Mouse (Mus musculus): ENCODE data around the gene Fam136a.

Fam136a gene

GRCm38 (mm10) chr6:86356956-86357355 is 8.5 kb upstream of the Fam136a start:
- H3K4me3 ChIP-seq (replicated peaks; ENCODE audit: low read length): no peak overlapping the region
- TF ChIP-seq POU5F1 (IDR thresholded peaks at IDR 0.05; ENCODE audit: borderline replicate concordance, low read length) (no peak), NANOG (IDR thresholded peaks at IDR 0.05; ENCODE audit: borderline replicate concordance, low read length) (no peak), CTCF (conservative IDR thresholded peaks at IDR 0.05; ENCODE audit: low read length) (no peak)

DNA sequence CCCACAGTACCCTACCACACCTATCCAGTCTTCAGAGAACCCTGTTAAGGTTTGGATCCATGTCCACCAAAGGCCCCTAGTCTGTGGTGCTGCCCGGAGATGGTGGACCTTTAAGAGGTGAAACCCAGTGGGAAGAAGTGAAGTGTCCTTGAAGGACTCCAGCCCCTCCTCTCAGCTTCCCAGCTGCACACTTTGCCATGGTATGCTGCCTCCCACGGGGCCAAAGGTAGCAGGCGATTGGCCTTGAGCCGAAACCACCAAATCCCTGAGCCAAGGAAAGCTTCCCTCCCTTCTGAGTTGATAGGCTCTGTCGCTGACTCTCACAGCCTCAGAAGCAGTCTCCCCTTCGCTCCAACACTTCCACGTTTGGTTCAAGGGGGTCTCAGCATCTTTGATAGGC is 4.8 kb upstream of the Fam136a start:
- TF ChIP-seq NANOG (IDR thresholded peaks at IDR 0.05; ENCODE audit: borderline replicate concordance, low read length): no peak
- TF ChIP-seq CTCF (conservative IDR thresholded peaks at IDR 0.05; ENCODE audit: low read length): no peak
- TF ChIP-seq POU5F1 (IDR thresholded peaks at IDR 0.05; ENCODE audit: borderline replicate concordance, low read length): no peak
- no peak overlapping the region for H3K4me3 ChIP-seq (replicated peaks; ENCODE audit: low read length)
- no peaks in the 10 kb centered on the region for H3K9me3 ChIP-seq (ENCODE audit: low read length)
- H3K27me3 ChIP-seq (ENCODE audit: insufficient read depth, low read length): peaks cover 3% of the 10 kb centered on the region
- H3K36me3 ChIP-seq (ENCODE audit: insufficient read depth, low read length): no peaks in the 10 kb centered on the region
- H3K4me1 ChIP-seq (replicated peaks; ENCODE audit: low read depth, low read length): peaks cover 20% of the 10 kb centered on the region

More at GRCm38 (mm10) chr6:86356956-86357355, 8.5 kb upstream of the Fam136a start:
- Histone ChIP-seq H3K4me1 (replicated peaks; ENCODE audit: low read depth, low read length) (peaks cover 6% of the 10 kb centered on the region), H3K9me3 (ENCODE audit: low read length) (no peaks in the 10 kb centered on the region), H3K27me3 (ENCODE audit: insufficient read depth, low read length) (no peaks in the 10 kb centered on the region), H3K36me3 (ENCODE audit: insufficient read depth, low read length) (no peaks in the 10 kb centered on the region)

GRCm38 (mm10) chr6:86361373-86361772 is 4.1 kb upstream of the Fam136a start:
- peaks cover 21% of the 10 kb centered on the region for H3K4me1 ChIP-seq (replicated peaks; ENCODE audit: low read depth, low read length)
- peaks cover 3% of the 10 kb centered on the region for H3K27me3 ChIP-seq (ENCODE audit: insufficient read depth, low read length)
- H3K4me3 ChIP-seq (replicated peaks; ENCODE audit: low read length): no peak overlapping the region
- TF ChIP-seq CTCF (conservative IDR thresholded peaks at IDR 0.05; ENCODE audit: low read length): peak; percentile 99
- TF ChIP-seq POU5F1 (IDR thresholded peaks at IDR 0.05; ENCODE audit: borderline replicate concordance, low read length): no peak
- TF ChIP-seq NANOG (IDR thresholded peaks at IDR 0.05; ENCODE audit: borderline replicate concordance, low read length): no peak
- no peaks in the 10 kb centered on the region for H3K36me3 ChIP-seq (ENCODE audit: insufficient read depth, low read length)
- H3K9me3 ChIP-seq (ENCODE audit: low read length): no peaks in the 10 kb centered on the region

DNA sequence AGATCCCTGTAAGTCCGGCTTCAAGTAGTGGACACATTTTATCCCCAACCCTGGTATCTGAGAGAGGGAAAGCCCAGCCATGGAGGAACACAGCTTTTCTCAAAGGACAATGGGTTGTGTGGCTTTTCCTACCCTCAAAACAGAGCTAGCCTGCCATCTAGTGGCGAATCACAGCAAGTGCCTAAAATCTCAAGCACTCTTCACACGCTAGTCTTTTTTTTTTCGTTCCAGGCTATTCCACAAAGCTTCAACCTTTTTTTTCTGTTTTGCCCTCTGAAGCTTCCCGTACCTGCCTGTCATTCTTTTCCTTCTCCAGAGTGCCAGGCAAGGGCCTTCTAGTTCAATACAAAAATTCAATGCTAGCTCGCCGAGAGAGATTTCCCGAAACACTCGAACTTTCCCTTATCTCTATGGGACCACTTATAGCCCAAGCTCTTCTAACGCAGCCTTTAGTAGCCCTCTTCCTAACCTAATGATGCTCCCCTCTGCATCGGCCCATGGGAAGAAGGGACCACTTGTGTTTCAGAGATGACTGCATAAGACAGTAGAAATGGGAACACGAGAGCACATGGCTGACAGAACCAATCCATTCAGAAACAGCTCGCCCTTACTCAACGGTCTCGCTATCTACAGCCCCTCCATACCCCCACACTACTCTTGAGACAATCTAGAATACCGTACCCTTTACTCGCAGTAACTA is 854 bp upstream of the Fam136a start:
- Histone ChIP-seq H3K9me3 (ENCODE audit: low read length) (no peaks in the 10 kb centered on the region), H3K27me3 (ENCODE audit: insufficient read depth, low read length) (peaks cover 3% of the 10 kb centered on the region), H3K4me3 (replicated peaks; ENCODE audit: low read length) (peak overlapping the region; percentile 57), H3K4me1 (replicated peaks; ENCODE audit: low read depth, low read length) (peaks cover 43% of the 10 kb centered on the region), H3K36me3 (ENCODE audit: insufficient read depth, low read length) (peaks cover 32% of the 10 kb centered on the region)
- TF ChIP-seq CTCF (conservative IDR thresholded peaks at IDR 0.05; ENCODE audit: low read length) (peak; percentile 85), POU5F1 (IDR thresholded peaks at IDR 0.05; ENCODE audit: borderline replicate concordance, low read length) (no peak), NANOG (IDR thresholded peaks at IDR 0.05; ENCODE audit: borderline replicate concordance, low read length) (no peak)

- Histone ChIP-seq H3K4me1 (replicated peaks; ENCODE audit: low read depth, low read length) (peaks cover 46% of the 10 kb centered on the region), H3K9me3 (ENCODE audit: low read length) (no peaks in the 10 kb centered on the region), H3K4me3 (replicated peaks; ENCODE audit: low read length) (peak overlapping the region; percentile 96), H3K27me3 (ENCODE audit: insufficient read depth, low read length) (peaks cover 3% of the 10 kb centered on the region), H3K36me3 (ENCODE audit: insufficient read depth, low read length) (peaks cover 35% of the 10 kb centered on the region)
- TF ChIP-seq POU5F1 (IDR thresholded peaks at IDR 0.05; ENCODE audit: borderline replicate concordance, low read length) (no peak), NANOG (IDR thresholded peaks at IDR 0.05; ENCODE audit: borderline replicate concordance, low read length) (no peak), CTCF (conservative IDR thresholded peaks at IDR 0.05; ENCODE audit: low read length) (no peak)
Measured at GRCm38 (mm10) chr6:86366125-86366852, 843 bp downstream of the Fam136a start.

DNA sequence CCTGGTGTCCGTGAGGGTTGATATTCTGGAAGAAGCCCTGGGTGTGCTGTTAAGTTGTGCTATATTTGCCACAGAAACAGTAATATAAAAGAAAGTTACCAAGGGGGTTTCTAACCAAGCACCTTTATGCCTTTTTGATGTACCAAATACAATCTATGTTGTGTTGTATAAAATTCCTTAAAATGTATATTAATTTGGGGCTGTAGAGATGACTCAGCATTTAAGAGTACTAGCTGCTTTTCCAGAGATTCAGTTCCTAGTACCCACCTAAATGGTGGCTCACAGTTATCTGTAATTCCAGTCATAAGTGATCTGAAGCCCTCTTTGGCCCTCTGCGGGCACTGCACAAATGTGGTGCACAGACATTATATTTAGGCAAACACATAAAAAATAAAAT is 1.4 kb downstream of the Fam136a start:
- H3K36me3 ChIP-seq (ENCODE audit: insufficient read depth, low read length): peaks cover 35% of the 10 kb centered on the region
- peak overlapping the region; percentile 96 for H3K4me3 ChIP-seq (replicated peaks; ENCODE audit: low read length)
- no peaks in the 10 kb centered on the region for H3K9me3 ChIP-seq (ENCODE audit: low read length)
- TF ChIP-seq NANOG (IDR thresholded peaks at IDR 0.05; ENCODE audit: borderline replicate concordance, low read length) (no peak), CTCF (conservative IDR thresholded peaks at IDR 0.05; ENCODE audit: low read length) (no peak), POU5F1 (IDR thresholded peaks at IDR 0.05; ENCODE audit: borderline replicate concordance, low read length) (no peak)
- peaks cover 46% of the 10 kb centered on the region for H3K4me1 ChIP-seq (replicated peaks; ENCODE audit: low read depth, low read length)
- peaks cover 3% of the 10 kb centered on the region for H3K27me3 ChIP-seq (ENCODE audit: insufficient read depth, low read length)

DNA sequence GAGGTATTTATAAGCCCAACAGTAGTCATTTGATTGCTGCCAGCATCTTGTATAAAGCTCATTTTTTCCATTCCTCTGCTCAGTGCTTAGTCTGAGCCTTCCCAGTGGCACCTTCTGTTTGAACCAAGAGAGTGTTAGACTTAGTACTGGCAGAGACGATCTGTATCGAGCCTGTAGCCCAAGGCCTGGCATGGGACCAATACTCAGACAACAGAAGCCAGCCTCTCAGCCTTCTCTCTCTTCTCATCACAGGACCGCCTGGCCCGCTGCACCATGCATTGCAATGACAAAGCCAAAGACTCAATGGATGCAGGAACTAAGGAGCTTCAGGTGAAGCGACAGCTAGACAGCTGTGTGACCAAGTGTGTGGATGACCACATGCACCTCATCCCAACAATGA is 3.0 kb downstream of the Fam136a start:
- no peaks in the 10 kb centered on the region for H3K9me3 ChIP-seq (ENCODE audit: low read length)
- H3K27me3 ChIP-seq (ENCODE audit: insufficient read depth, low read length): peaks cover 3% of the 10 kb centered on the region
- H3K4me3 ChIP-seq (replicated peaks; ENCODE audit: low read length): no peak overlapping the region
- H3K36me3 ChIP-seq (ENCODE audit: insufficient read depth, low read length): peaks cover 48% of the 10 kb centered on the region
- H3K4me1 ChIP-seq (replicated peaks; ENCODE audit: low read depth, low read length): peaks cover 60% of the 10 kb centered on the region
- TF ChIP-seq CTCF (conservative IDR thresholded peaks at IDR 0.05; ENCODE audit: low read length): no peak
- no peak for TF ChIP-seq NANOG (IDR thresholded peaks at IDR 0.05; ENCODE audit: borderline replicate concordance, low read length)
- TF ChIP-seq POU5F1 (IDR thresholded peaks at IDR 0.05; ENCODE audit: borderline replicate concordance, low read length): no peak

- Histone ChIP-seq H3K36me3 (ENCODE audit: insufficient read depth, low read length) (peaks cover 63% of the 10 kb centered on the region), H3K9me3 (ENCODE audit: low read length) (no peaks in the 10 kb centered on the region), H3K27me3 (ENCODE audit: insufficient read depth, low read length) (no peaks in the 10 kb centered on the region), H3K4me3 (replicated peaks; ENCODE audit: low read length) (peak overlapping the region; percentile 100), H3K4me1 (replicated peaks; ENCODE audit: low read depth, low read length) (peaks cover 60% of the 10 kb centered on the region)
- TF ChIP-seq POU5F1 (IDR thresholded peaks at IDR 0.05; ENCODE audit: borderline replicate concordance, low read length) (no peak), CTCF (conservative IDR thresholded peaks at IDR 0.05; ENCODE audit: low read length) (peak; percentile 30)
Measured at GRCm38 (mm10) chr6:86370093-86370713, 4.8 kb downstream of the Fam136a start.

All from E14TG2a.4 (cell line).